Mouse (Mus musculus) C2C12 (cell line): Measurements from ENCODE around the gene Gm29427.

Source experiments
- CEBPB ChIP-seq: IDR thresholded peaks from one replicate; pipeline ENCODE4 v1.6.1; 2011; ENCODE audit warnings: low read depth, mild to moderate bottlenecking, control low read depth, moderate library complexity
- CTCF ChIP-seq: IDR thresholded peaks from one replicate; pipeline ENCODE4 v1.5.1; 2011; ENCODE audit not compliant: control insufficient read depth, insufficient read depth, insufficient read length
- MAX ChIP-seq: IDR thresholded peaks from one replicate; pipeline ENCODE4 v1.6.1; 2011; ENCODE audit warnings: mild to moderate bottlenecking, control low read depth
- MYOD1 ChIP-seq: IDR thresholded peaks from one replicate; pipeline ENCODE4 v1.6.1; 2011; ENCODE audit warnings: low read depth; ENCODE audit not compliant: control insufficient read depth, insufficient read length
- USF1 ChIP-seq: IDR thresholded peaks from one replicate; pipeline ENCODE4 v1.6.1; 2011; ENCODE audit warnings: low read depth, mild to moderate bottlenecking, control low read depth, moderate library complexity

DNA sequence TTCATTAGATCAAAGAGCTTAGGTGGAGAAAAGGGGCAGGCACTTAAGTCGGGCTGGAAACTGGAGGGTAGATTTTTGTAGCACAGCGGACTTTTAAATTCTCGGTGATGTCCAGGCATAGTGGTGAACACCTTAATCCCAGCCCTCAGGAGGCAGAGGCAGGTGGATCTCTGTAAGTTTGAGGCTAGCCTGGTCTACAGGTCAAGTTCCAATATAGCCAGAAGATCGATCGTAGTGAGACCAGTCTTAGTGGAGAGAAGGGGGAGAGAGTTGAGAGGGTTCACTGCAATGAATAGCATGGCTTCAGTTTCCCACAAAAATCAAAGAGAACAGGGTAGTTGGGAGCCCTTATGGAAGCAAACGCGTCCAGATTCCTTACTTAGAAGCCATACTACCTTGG is 22.3 kb upstream of the Gm29427 start:
- TF ChIP-seq MYOD1: no peak
- no peak for TF ChIP-seq CTCF
- no peak for TF ChIP-seq MAX
- no peak for TF ChIP-seq CEBPB
- TF ChIP-seq USF1: no peak
